In the genomic region with DNA sequence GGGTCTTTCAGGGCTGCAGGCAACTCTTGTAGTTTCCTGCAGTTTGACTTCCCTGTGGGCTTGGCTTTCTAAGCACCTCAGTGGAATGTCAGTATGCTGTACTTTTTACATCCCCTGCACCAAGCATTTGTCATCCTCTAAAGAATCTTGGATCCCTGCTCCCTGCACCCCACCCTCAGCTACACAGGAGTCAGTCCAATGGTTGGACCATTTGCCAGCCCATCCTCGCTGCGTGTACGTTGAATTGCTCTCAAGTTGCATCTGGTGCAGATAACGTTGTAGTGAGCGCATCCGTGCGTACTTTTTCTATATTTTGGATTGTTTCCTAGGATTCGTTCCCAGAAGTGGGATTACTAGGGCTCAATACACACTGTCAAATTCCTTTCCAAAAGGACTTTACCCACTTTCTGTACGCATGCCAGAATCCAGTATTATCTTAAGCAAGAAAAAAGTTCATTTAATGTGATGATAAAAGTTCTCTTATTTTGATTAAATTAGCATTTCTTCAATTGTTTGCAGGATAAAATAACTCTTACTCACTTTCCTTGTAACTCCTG, we compare ENCODE assay signal across 19 mouse cellular contexts.
DNase-seq lines count a peak whose midpoint lies in the region; ATAC-seq and TF ChIP-seq lines count a peak whose summit lies in the region.
"Had no signal": no experiment of that assay in that cellular context is flagged by ENCODE, and none has a peak within 500 bp of the region (broad histone marks: within the 10 kb centered on the region; RNA-seq: fewer than 3 reads in every experiment).

No protein-coding gene starts in this region.

- no peaks in the 10 kb centered on the region for H3K9me3 ChIP-seq in forebrain, embryonic 14.5 days (replicated peaks; ENCODE audit: control insufficient read depth, low read length)
- H3K9me3 ChIP-seq in forebrain, embryonic 15.5 days, result no peaks in the 10 kb centered on the region
- no peaks in the 10 kb centered on the region for H3K9me3 ChIP-seq in hindbrain, postnatal 0 days (ENCODE audit: low read length)
- no peaks in the 10 kb centered on the region for H3K9me3 ChIP-seq in hindbrain, embryonic 10.5 days
- H3K9me3 ChIP-seq in limb, embryonic 15.5 days, result no peaks in the 10 kb centered on the region
- H3K9me3 ChIP-seq in midbrain, embryonic 16.5 days (replicated peaks; ENCODE audit: control insufficient read depth, low read length, poor library complexity, severe bottlenecking), result no peaks in the 10 kb centered on the region
- H3K9me3 ChIP-seq: forebrain, embryonic 12.5 days; heart, embryonic 12.5 days; hindbrain, embryonic 15.5 days had no signal

- 71% methylated on average over 9 of the region's 9 CpGs for WGBS in forebrain, embryonic 14.5 days
- WGBS in forebrain, embryonic 15.5 days, result 62% methylated on average over 9 of the region's 9 CpGs
- 60% methylated on average over 9 of the region's 9 CpGs for whole genome bisulfite sequencing in hindbrain, postnatal 0 days
- 93% methylated on average over 9 of the region's 9 CpGs for WGBS in hindbrain, embryonic 10.5 days
- 75% methylated on average over 9 of the region's 9 CpGs for WGBS in limb, embryonic 15.5 days
- WGBS in midbrain, embryonic 16.5 days, result 65% methylated on average over 9 of the region's 9 CpGs

- no peak overlapping the region for H3K27ac ChIP-seq in forebrain, embryonic 14.5 days (ENCODE audit: low read depth, low read length)
- H3K27ac ChIP-seq in forebrain, embryonic 15.5 days (replicated peaks), result no peak overlapping the region
- H3K27ac ChIP-seq in hindbrain, postnatal 0 days, result no peak overlapping the region
- no peak overlapping the region for H3K27ac ChIP-seq in hindbrain, embryonic 10.5 days
- H3K27ac ChIP-seq in limb, embryonic 15.5 days, result peak overlapping the region; percentile 17; the same call in 1 of the 2 replicates
- no peak overlapping the region for H3K27ac ChIP-seq in midbrain, embryonic 16.5 days (ENCODE audit: low read length)
- H3K27ac ChIP-seq: forebrain, embryonic 12.5 days; hindbrain, embryonic 15.5 days had no signal

- no peak overlapping the region for H3K4me3 ChIP-seq in forebrain, embryonic 14.5 days (ENCODE audit: low read depth, low read length)
- no peak overlapping the region for H3K4me3 ChIP-seq in forebrain, embryonic 15.5 days
- no peak overlapping the region for H3K4me3 ChIP-seq in hindbrain, postnatal 0 days (ENCODE audit: low read length)
- H3K4me3 ChIP-seq in hindbrain, embryonic 10.5 days, result no peak overlapping the region
- no peak overlapping the region for H3K4me3 ChIP-seq in limb, embryonic 15.5 days
- H3K4me3 ChIP-seq in midbrain, embryonic 16.5 days (ENCODE audit: low read depth, low read length), result no peak overlapping the region
- H3K4me3 ChIP-seq: forebrain, embryonic 12.5 days; heart, embryonic 12.5 days; hindbrain, embryonic 15.5 days had no signal

- no peaks in the 10 kb centered on the region for H3K27me3 ChIP-seq in forebrain, embryonic 14.5 days (replicated peaks; ENCODE audit: control insufficient read depth, insufficient read depth, low read length)
- no peaks in the 10 kb centered on the region for H3K27me3 ChIP-seq in forebrain, embryonic 15.5 days
- H3K27me3 ChIP-seq in hindbrain, postnatal 0 days (ENCODE audit: insufficient read depth, low read length), result no peaks in the 10 kb centered on the region
- H3K27me3 ChIP-seq in hindbrain, embryonic 10.5 days (ENCODE audit: insufficient read depth, poor library complexity, severe bottlenecking), result no peaks in the 10 kb centered on the region
- H3K27me3 ChIP-seq in limb, embryonic 15.5 days, result no peaks in the 10 kb centered on the region
- no peaks in the 10 kb centered on the region for H3K27me3 ChIP-seq in midbrain, embryonic 16.5 days (ENCODE audit: control insufficient read depth, insufficient read depth, low read depth, low read length)
- H3K27me3 ChIP-seq: CH12.LX; forebrain, embryonic 12.5 days; heart, embryonic 12.5 days; hindbrain, embryonic 15.5 days; Patski had no signal

- peak; percentile 51 for DNase-seq in forebrain, embryonic 14.5 days (ENCODE audit: low spot score)
- peak; percentile 21 for DNase-seq in hindbrain, postnatal 0 days (ENCODE audit: low spot score)
- DNase-seq in hindbrain, embryonic 10.5 days (ENCODE audit: low spot score), result no peak
- DNase-seq in right cerebral cortex, postnatal 10 days (ENCODE audit: low spot score in 2 of 2), result peak; percentile 27 to 30
- DNase-seq in right cerebral cortex, postnatal 4 days, result no peak
- DNase-seq: adrenal gland, postnatal 14 days; cerebellum, adult 2 months; gastrocnemius, postnatal 10 days had no signal

- H3K4me2 ChIP-seq in forebrain, embryonic 14.5 days (ENCODE audit: low read length), result no peak overlapping the region
- H3K4me2 ChIP-seq in forebrain, embryonic 15.5 days (replicated peaks), result no peak overlapping the region
- no peak overlapping the region for H3K4me2 ChIP-seq in hindbrain, postnatal 0 days (ENCODE audit: low read depth, low read length)
- H3K4me2 ChIP-seq in limb, embryonic 15.5 days, result no peak overlapping the region
- H3K4me2 ChIP-seq in midbrain, embryonic 16.5 days (ENCODE audit: low read length), result no peak overlapping the region
- H3K4me2 ChIP-seq: forebrain, embryonic 12.5 days; heart, embryonic 12.5 days; hindbrain, embryonic 15.5 days had no signal

- no peaks in the 10 kb centered on the region for H3K36me3 ChIP-seq in forebrain, embryonic 14.5 days (ENCODE audit: control insufficient read depth, insufficient read depth, low read length)
- H3K36me3 ChIP-seq in forebrain, embryonic 15.5 days, result no peaks in the 10 kb centered on the region
- no peaks in the 10 kb centered on the region for H3K36me3 ChIP-seq in hindbrain, postnatal 0 days (ENCODE audit: insufficient read depth, low read length)
- no peaks in the 10 kb centered on the region for H3K36me3 ChIP-seq in hindbrain, embryonic 10.5 days
- no peaks in the 10 kb centered on the region for H3K36me3 ChIP-seq in limb, embryonic 15.5 days
- H3K36me3 ChIP-seq in midbrain, embryonic 16.5 days (ENCODE audit: control insufficient read depth, insufficient read depth, low read length), result no peaks in the 10 kb centered on the region
- H3K36me3 ChIP-seq: forebrain, embryonic 12.5 days; heart, embryonic 12.5 days; hindbrain, embryonic 15.5 days had no signal

- no peaks in the 10 kb centered on the region for H3K4me1 ChIP-seq in forebrain, embryonic 14.5 days (ENCODE audit: control insufficient read depth, insufficient read depth, low read length)
- H3K4me1 ChIP-seq in forebrain, embryonic 15.5 days, result no peaks in the 10 kb centered on the region; the same call in 1 of the 2 replicates
- 0 out of 2 replicates have a peak, but pooled peaks cover 2% of the 10 kb centered on the region for H3K4me1 ChIP-seq in hindbrain, postnatal 0 days (ENCODE audit: insufficient read depth, low read length)
- peaks cover 3% of the 10 kb centered on the region for H3K4me1 ChIP-seq in hindbrain, embryonic 10.5 days (replicated peaks)
- H3K4me1 ChIP-seq in limb, embryonic 15.5 days, result peaks cover 11% of the 10 kb centered on the region
- peaks cover 4% of the 10 kb centered on the region; the same call in 1 of the 2 replicates for H3K4me1 ChIP-seq in midbrain, embryonic 16.5 days (ENCODE audit: control insufficient read depth, insufficient read depth, low read length)

- no peak for TF ChIP-seq CTCF in hindbrain, postnatal 0 days (IDR thresholded peaks at IDR 0.05; ENCODE audit: low read depth)

- H3K9ac ChIP-seq in forebrain, embryonic 14.5 days (ENCODE audit: low read length), result no peak overlapping the region
- H3K9ac ChIP-seq in forebrain, embryonic 15.5 days (replicated peaks), result no peak overlapping the region
- H3K9ac ChIP-seq in hindbrain, postnatal 0 days (replicated peaks; ENCODE audit: low read length), result no peak overlapping the region
- no peak overlapping the region for H3K9ac ChIP-seq in limb, embryonic 15.5 days
- H3K9ac ChIP-seq in midbrain, embryonic 16.5 days (ENCODE audit: low read depth, low read length), result no peak overlapping the region
- H3K9ac ChIP-seq: forebrain, embryonic 12.5 days; heart, embryonic 12.5 days; hindbrain, embryonic 15.5 days had no signal

- no peak for ATAC-seq in forebrain, embryonic 14.5 days
- no peak for ATAC-seq in forebrain, embryonic 15.5 days (replicated peaks)
- no peak for ATAC-seq in hindbrain, postnatal 0 days
- no peak for ATAC-seq in limb, embryonic 15.5 days (ENCODE audit: insufficient number of reproducible peaks, low FRiP score, low TSS enrichment, low read depth)
- ATAC-seq in midbrain, embryonic 16.5 days, result no peak
- ATAC-seq: activated CD4-positive, CD25-positive, alpha-beta regulatory T cell, adult 4 months; inflammation-experienced regulatory T-cells, adult 6 months; intestine, postnatal 0 days; Patski had no signal

Comparison
In these comparisons a context has a peak if more than half of its experiments do, and no peak if none do; other contexts are left out.
1. DNase-seq: peak in forebrain, embryonic 14.5 days (single experiment), hindbrain, postnatal 0 days (single experiment) and right cerebral cortex, postnatal 10 days (2 of 2); none in hindbrain, embryonic 10.5 days (single experiment) and right cerebral cortex, postnatal 4 days (single experiment).